Mouse (Mus musculus): ENCODE data around the gene Zkscan16. TPM values are rescaled to one million over a fixed set of nuclear protein-coding genes. Genes with fewer than 3 reads are reported as not detected.

The Zkscan16 gene
- polyA plus RNA-seq, 1 experiment from 2014 or later = 1.5 TPM

DNA sequence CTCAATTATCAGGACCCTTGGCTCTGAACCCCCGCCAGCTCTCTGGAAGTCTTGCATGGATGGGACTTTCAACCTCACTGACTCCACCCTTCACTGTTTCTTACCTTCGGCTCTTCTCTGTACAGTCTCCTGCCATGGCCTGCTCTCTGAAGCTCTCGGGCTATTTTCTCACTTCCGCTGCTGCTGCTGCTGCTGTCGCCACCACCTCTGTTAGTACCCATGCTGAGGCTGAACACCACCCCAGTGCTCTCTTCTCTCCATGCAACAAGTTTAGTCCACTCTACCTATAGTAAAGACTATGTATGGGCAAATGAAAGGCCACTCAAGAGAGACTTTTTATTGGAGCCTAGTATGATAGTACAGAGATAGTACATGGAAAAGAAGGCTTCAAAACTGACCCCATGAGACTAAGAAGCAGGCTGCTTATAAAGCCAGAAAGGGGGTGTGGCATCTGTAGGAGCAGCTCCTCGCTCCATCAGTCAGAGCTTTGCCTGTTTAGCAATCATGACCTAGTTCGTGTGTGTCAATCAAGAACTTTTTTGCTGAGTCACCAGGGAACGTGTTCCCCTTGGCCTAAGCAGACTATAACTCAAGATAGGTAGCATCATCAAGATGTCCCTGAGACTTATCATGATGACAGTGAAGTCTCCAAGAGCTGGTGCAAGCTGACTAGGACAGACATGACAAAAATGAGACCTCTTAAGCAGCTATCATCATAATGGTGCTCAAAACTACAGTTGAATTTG, 28.2 kb upstream of the Zkscan16 start:
- Histone ChIP-seq H3K36me3 (replicated peaks) (no peaks in the 10 kb centered on the region), H3K4me1 (peaks cover 20% of the 10 kb centered on the region), H3K27ac (no peak overlapping the region), H3K4me3 (no peak overlapping the region), H3K9me3 (no peaks in the 10 kb centered on the region), H3K27me3 (ENCODE audit: poor library complexity, severe bottlenecking) (peaks cover 5% of the 10 kb centered on the region; the same call in 1 of the 2 replicates)
- 80% methylated on average over 8 of the region's 8 CpGs for WGBS
- DNase-seq (ENCODE audit: extremely low spot score, low spot score) = no peak

- Histone ChIP-seq H3K27ac (no peak overlapping the region), H3K27me3 (ENCODE audit: poor library complexity, severe bottlenecking) (peaks cover 3% of the 10 kb centered on the region; the same call in 1 of the 2 replicates)
- whole genome bisulfite sequencing = 82% methylated on average over 2 of the region's 2 CpGs
Observed at GRCm38 (mm10) chr4:58923933-58924332, 19.5 kb upstream of the Zkscan16 start.

GRCm38 (mm10) chr4:58925664-58926063, 17.8 kb upstream of the Zkscan16 start:
- DNase-seq (ENCODE audit: extremely low spot score, low spot score) = no peak
- H3K36me3 ChIP-seq (replicated peaks) = no peaks in the 10 kb centered on the region
- H3K9me3 ChIP-seq = peaks cover 5% of the 10 kb centered on the region; the same call in 1 of the 2 replicates
- no peak overlapping the region for H3K27ac ChIP-seq
- WGBS = 53% methylated on average over 5 of the region's 5 CpGs
- no peak overlapping the region for H3K4me3 ChIP-seq
- peaks cover 3% of the 10 kb centered on the region; the same call in 1 of the 2 replicates for H3K27me3 ChIP-seq (ENCODE audit: poor library complexity, severe bottlenecking)
- H3K4me1 ChIP-seq = no peaks in the 10 kb centered on the region

More at GRCm38 (mm10) chr4:58923933-58924332, 19.5 kb upstream of the Zkscan16 start:
- no peaks in the 10 kb centered on the region for H3K36me3 ChIP-seq (replicated peaks)
- no peaks in the 10 kb centered on the region for H3K4me1 ChIP-seq
- no peak overlapping the region for H3K4me3 ChIP-seq
- H3K9me3 ChIP-seq = peaks cover 5% of the 10 kb centered on the region; the same call in 1 of the 2 replicates
- DNase-seq (ENCODE audit: extremely low spot score, low spot score) = no peak

DNA sequence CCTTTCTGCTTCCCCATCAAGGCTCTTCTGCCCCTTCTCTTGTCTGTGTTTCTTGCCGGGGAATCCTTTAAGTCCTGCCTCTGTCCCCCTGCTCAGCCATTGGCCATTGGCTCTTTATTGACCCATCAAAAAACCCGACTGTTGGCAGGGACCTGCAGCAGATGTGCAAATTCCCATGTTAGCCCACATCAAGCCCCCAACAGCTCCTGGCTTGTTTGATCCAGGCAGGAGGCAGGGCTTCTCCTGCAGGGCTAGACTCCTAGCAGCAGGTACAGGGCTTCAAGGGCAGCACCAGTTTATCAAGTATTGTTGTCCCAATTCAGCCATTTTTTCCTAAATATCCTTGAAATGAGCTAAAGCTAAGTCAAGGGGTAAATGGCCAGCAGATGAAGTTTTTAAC, 17.3 kb upstream of the Zkscan16 start:
- no peak overlapping the region for H3K27ac ChIP-seq
- H3K9me3 ChIP-seq = peaks cover 5% of the 10 kb centered on the region; the same call in 1 of the 2 replicates
- no peaks in the 10 kb centered on the region for H3K36me3 ChIP-seq (replicated peaks)
- WGBS = 61% methylated on average over 2 of the region's 2 CpGs
- H3K27me3 ChIP-seq (ENCODE audit: poor library complexity, severe bottlenecking) = peaks cover 3% of the 10 kb centered on the region; the same call in 1 of the 2 replicates
- no peak overlapping the region for H3K4me3 ChIP-seq
- no peak for DNase-seq (ENCODE audit: extremely low spot score, low spot score)
- H3K4me1 ChIP-seq = no peaks in the 10 kb centered on the region

DNA sequence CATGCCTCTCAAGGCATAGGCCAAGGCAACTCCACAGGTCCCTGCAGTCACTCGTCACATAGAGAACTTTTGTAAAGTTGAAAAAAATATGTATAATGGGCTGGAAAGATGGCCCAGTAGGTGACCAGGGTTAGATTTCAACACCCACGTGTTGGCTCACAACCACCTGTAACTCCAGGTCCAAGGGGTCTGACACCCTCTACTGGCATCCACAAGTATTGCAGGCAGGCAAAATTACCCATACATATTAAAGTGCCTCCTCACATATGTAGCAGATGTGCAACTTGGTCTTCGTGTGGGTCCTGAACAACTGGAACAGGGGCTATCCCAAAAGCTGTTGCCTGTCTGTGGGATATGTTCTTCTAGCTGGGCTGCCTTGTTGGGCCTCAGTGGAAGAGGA, 15.8 kb upstream of the Zkscan16 start:
- DNase-seq (ENCODE audit: extremely low spot score, low spot score) = no peak
- Histone ChIP-seq H3K36me3 (replicated peaks) (no peaks in the 10 kb centered on the region), H3K27ac (no peak overlapping the region), H3K4me3 (no peak overlapping the region), H3K27me3 (ENCODE audit: poor library complexity, severe bottlenecking) (peaks cover 3% of the 10 kb centered on the region; the same call in 1 of the 2 replicates), H3K4me1 (no peaks in the 10 kb centered on the region), H3K9me3 (peaks cover 5% of the 10 kb centered on the region; the same call in 1 of the 2 replicates)
- 67% methylated on average over 3 of the region's 3 CpGs for WGBS

DNA sequence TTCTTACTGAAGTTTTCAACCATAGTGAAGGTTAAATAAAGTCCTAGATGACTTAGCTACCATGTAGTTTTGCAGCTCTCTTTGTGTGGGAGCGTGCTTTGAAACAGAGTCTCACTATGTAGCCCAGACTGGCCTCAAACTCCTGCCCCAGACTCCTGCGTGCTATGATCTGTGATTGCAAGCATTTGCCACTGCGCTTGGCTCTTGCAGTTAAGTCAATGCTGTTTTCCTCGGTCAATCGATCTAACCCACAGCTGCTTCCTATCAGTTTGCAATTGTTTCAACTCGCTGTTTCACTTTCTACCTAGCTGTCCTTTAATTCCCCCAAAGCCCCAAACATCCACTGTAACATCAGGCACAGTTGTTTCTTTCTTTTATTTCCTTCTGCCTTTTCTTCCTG, 10.9 kb upstream of the Zkscan16 start:
- H3K27ac ChIP-seq = no peak overlapping the region

GRCm38 (mm10) chr4:58934308-58934707, 9.1 kb upstream of the Zkscan16 start:
- Histone ChIP-seq H3K36me3 (replicated peaks) (no peaks in the 10 kb centered on the region), H3K4me3 (no peak overlapping the region), H3K9me3 (no peaks in the 10 kb centered on the region), H3K27ac (no peak overlapping the region), H3K27me3 (ENCODE audit: poor library complexity, severe bottlenecking) (no peaks in the 10 kb centered on the region), H3K4me1 (peaks cover 7% of the 10 kb centered on the region)
- 89% methylated on average over 4 of the region's 4 CpGs for WGBS
- no peak for DNase-seq (ENCODE audit: extremely low spot score, low spot score)

More for the DNA sequence above, 10.9 kb upstream of the Zkscan16 start:
- no peak for DNase-seq (ENCODE audit: extremely low spot score, low spot score)
- Histone ChIP-seq H3K27me3 (ENCODE audit: poor library complexity, severe bottlenecking) (no peaks in the 10 kb centered on the region), H3K9me3 (no peaks in the 10 kb centered on the region), H3K4me1 (peaks cover 7% of the 10 kb centered on the region), H3K4me3 (no peak overlapping the region), H3K36me3 (replicated peaks) (no peaks in the 10 kb centered on the region)
- WGBS = 82% methylated on average over 6 of the region's 6 CpGs

DNA sequence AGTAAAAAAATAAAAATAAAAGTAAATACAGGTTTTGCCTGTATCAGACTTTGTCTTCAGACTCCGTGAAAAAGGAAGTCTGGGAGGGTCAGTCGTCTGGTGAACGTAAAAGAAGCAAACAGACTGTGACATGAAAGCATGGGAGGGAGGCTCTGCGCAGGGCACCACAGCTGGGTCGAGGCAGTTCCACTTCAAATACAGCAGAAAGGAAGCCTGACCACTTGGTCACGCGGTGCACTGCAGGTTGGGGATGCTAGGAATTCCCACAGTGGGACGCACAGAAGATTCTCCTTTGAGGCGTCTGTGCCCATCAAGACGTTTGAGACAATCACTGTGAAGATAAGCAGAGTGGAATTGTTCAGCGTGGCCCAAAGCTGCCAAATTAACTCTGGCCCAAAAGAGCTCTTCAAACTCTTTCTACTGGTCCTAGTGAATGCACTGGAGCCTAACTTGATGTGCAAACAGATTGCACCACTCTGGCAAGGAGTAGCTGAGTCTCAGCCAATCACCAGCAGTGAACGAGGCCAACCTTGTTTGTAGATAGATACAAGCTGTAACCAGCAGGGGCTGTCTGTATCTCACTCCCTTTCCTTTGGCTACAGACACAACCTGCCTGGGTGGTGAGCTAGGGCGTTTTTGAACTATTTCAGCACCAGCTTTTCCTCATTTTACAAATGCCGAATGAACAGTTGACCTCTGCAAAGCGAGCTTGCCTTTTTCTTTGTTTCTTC, 8.5 kb upstream of the Zkscan16 start:
- 55% methylated on average over 15 of the region's 15 CpGs for WGBS

DNA sequence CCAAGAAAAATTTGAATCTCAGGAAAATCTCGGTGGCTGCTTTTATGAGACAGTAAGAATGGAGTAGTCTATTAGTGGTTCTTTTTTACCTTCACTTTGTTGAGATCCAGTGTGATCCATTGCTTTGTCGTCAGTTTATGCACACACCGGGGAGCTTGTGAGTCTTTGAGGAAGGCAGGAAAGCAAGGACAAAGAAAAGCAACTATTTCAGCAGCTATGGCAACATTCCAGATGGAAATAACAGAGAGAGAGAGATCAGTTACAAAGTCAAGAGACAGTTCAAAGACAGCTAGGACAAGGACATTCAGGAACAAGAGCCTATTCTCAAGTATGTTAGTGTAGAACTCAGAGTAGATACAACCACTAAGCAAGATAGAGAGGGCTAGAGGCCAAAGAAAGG, 7.6 kb upstream of the Zkscan16 start:
- Histone ChIP-seq H3K27ac (no peak overlapping the region), H3K9me3 (no peaks in the 10 kb centered on the region), H3K36me3 (replicated peaks) (no peaks in the 10 kb centered on the region), H3K4me3 (no peak overlapping the region), H3K27me3 (ENCODE audit: poor library complexity, severe bottlenecking) (no peaks in the 10 kb centered on the region), H3K4me1 (peaks cover 7% of the 10 kb centered on the region)
- 77% methylated on average over 3 of the region's 3 CpGs for WGBS
- no peak for DNase-seq (ENCODE audit: extremely low spot score, low spot score)

More for the DNA sequence above, 8.5 kb upstream of the Zkscan16 start:
- no peaks in the 10 kb centered on the region for H3K27me3 ChIP-seq (ENCODE audit: poor library complexity, severe bottlenecking)
- H3K9me3 ChIP-seq = no peaks in the 10 kb centered on the region
- H3K4me3 ChIP-seq = no peak overlapping the region
- no peaks in the 10 kb centered on the region for H3K36me3 ChIP-seq (replicated peaks)
- peaks cover 7% of the 10 kb centered on the region for H3K4me1 ChIP-seq
- H3K27ac ChIP-seq = no peak overlapping the region
- no peak for DNase-seq (ENCODE audit: extremely low spot score, low spot score)

DNA sequence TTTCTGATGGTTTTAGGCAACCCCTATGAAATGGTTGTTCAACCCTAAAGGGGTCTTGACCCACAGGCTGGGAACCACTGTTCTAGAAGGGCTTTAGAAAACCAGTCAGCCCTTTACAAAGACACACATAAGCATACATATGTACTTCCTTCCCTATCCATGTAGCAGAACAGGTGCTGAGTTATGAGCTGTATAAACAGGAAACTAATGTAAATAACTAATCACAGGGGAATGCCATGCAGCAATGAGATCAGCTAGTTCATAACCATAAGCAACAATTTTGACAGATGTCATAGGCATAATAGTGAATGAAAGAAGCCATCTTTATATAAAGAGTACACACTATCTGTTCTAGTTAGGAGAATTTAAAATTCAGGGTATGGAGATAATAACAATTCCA, 1.8 kb upstream of the Zkscan16 start:
- Histone ChIP-seq H3K27ac (no peak overlapping the region), H3K4me3 (no peak overlapping the region), H3K4me1 (peaks cover 16% of the 10 kb centered on the region), H3K9me3 (no peaks in the 10 kb centered on the region), H3K27me3 (ENCODE audit: poor library complexity, severe bottlenecking) (peaks cover 20% of the 10 kb centered on the region), H3K36me3 (replicated peaks) (no peaks in the 10 kb centered on the region)
- no peak for DNase-seq (ENCODE audit: extremely low spot score, low spot score)

- H3K9me3 ChIP-seq = no peaks in the 10 kb centered on the region
- H3K4me1 ChIP-seq = peaks cover 16% of the 10 kb centered on the region
- peaks cover 20% of the 10 kb centered on the region for H3K27me3 ChIP-seq (ENCODE audit: poor library complexity, severe bottlenecking)
- no peak for DNase-seq (ENCODE audit: extremely low spot score, low spot score)
- WGBS = 76% methylated on average over 4 of the region's 4 CpGs
- H3K27ac ChIP-seq = peak overlapping the region; percentile 86
- H3K36me3 ChIP-seq (replicated peaks) = no peaks in the 10 kb centered on the region
- H3K4me3 ChIP-seq = peak overlapping the region; percentile 82
Observed at GRCm38 (mm10) chr4:58942942-58943341, 486 bp upstream of the Zkscan16 start.

- Histone ChIP-seq H3K4me1 (peaks cover 16% of the 10 kb centered on the region), H3K4me3 (peak overlapping the region; percentile 82), H3K9me3 (no peaks in the 10 kb centered on the region), H3K27ac (no peak overlapping the region; the same call in 1 of the 2 replicates), H3K27me3 (ENCODE audit: poor library complexity, severe bottlenecking) (peaks cover 20% of the 10 kb centered on the region), H3K36me3 (replicated peaks) (no peaks in the 10 kb centered on the region; the same call in 1 of the 2 replicates)
- DNase-seq (ENCODE audit: extremely low spot score, low spot score) = no peak
- 22% methylated on average over 6 of the region's 6 CpGs for WGBS
Observed at GRCm38 (mm10) chr4:58944206-58944553, 752 bp downstream of the Zkscan16 start.

DNA sequence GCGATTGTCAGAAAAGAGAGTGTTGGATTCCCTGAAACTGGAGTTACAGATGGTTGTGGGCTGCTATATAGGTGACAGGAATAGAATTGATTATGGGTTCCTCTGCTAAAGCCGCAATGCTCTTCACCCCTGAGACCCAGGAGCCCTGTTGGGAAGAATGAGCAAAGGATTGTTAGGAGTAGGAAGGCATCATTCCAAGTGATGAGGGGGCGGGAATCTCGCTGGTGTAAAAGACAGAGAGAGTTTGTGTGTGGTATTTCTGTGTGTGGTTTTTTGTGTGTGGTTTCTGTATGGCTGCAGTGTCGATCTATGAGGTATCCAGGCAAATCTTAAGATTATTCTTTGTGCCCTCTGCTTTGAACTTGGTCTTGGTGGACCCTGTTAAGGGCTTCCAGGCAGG, 1.3 kb downstream of the Zkscan16 start:
- Histone ChIP-seq H3K4me3 (peak overlapping the region; percentile 82; the same call in 1 of the 2 replicates), H3K27ac (no peak overlapping the region), H3K9me3 (no peaks in the 10 kb centered on the region), H3K27me3 (ENCODE audit: poor library complexity, severe bottlenecking) (peaks cover 20% of the 10 kb centered on the region), H3K36me3 (replicated peaks) (peaks cover under 1% of the 10 kb centered on the region; the same call in 1 of the 2 replicates), H3K4me1 (peaks cover 16% of the 10 kb centered on the region)
- no peak for DNase-seq (ENCODE audit: extremely low spot score, low spot score)
- 71% methylated on average over 5 of the region's 5 CpGs for WGBS

All from forebrain, embryonic 10.5 days (tissue).